Mouse (Mus musculus): ENCODE data around the gene 1700034J05Rik. TPM values are rescaled to one million over a fixed set of nuclear protein-coding genes. Genes with fewer than 3 reads are reported as not detected.
A peak's percentile ranks its signal among the peaks of the same experiment; 100 is the strongest.

1700034J05Rik gene
- polyA plus RNA-seq, 1 experiment from 2014 or later, result 0.15 TPM

DNA sequence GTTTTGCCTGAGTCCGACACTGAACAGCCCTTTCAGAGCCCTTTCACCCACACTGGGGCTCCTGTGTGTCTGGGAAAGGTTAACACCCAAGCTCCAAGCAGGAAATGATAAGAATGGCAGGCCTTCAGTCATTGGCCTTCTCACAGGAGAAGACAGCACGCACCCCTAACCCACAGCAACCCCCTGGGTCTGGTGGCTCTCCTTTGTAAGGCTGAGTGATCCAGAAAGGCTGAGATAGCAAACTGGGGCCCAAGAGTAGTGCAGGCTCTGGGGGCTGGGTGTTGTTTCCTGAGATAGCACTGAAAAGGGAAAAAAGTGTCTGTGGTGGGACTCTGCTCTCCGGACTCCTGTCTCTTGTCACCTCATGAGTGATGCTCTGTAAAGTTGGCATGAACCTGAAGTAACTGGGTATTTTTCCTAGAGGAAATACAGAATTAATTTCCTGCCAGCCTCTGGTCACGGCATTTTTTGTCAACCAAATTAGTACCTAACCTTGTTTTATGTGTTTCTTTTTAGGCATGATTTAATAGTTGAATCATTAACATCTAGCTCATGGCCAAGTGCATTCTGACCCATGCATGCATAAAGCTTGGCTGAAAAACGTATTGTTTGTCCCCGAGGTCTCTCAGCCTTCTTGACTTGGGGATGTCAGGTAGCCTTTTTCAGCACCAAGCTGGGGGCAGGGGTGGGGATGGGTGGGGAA, 7.7 kb downstream of the 1700034J05Rik start:
- Histone ChIP-seq H3K9me3 (ENCODE audit: control insufficient read depth, low read length) (no peaks in the 10 kb centered on the region), H3K4me3 (ENCODE audit: low read depth, low read length) (no peak overlapping the region), H3K4me2 (ENCODE audit: low read depth) (no peak overlapping the region), H3K27ac (ENCODE audit: low read depth, low read length) (no peak overlapping the region), H3K4me1 (ENCODE audit: control insufficient read depth, insufficient read depth, low read length) (no peaks in the 10 kb centered on the region), H3K9ac (ENCODE audit: low read length) (no peak overlapping the region), H3K36me3 (ENCODE audit: control insufficient read depth, insufficient read depth, low read length) (no peaks in the 10 kb centered on the region), H3K27me3 (ENCODE audit: control insufficient read depth, insufficient read depth, low read length) (no peaks in the 10 kb centered on the region)
- WGBS, result 74% methylated on average over 6 of the region's 6 CpGs
- DNase-seq (ENCODE audit: low spot score) (no peak), ATAC-seq (ENCODE audit: insufficient read depth, low FRiP score, low TSS enrichment) (no peak)

DNA sequence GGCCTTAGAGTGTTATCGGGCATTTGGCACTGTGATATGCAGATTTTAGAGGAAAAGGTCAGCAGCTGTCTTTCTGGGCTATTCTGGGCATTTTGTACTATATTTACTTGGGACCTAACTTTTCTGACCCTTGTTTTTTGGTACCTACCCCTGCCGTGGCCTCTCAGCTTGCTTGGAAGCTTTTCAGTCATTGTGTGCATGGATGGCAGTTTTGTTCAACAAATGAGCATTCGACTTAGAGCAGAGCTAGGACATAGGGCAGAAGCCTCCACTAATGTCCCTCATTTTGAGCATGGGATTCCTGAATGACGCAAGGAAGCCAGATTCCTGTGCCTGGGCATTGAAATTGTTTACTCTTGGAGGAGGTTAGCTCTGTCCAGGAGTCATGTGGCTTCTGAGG, 9.4 kb downstream of the 1700034J05Rik start:
- H3K9ac ChIP-seq (ENCODE audit: low read length), result no peak overlapping the region
- H3K4me2 ChIP-seq (ENCODE audit: low read depth), result no peak overlapping the region
- H3K9me3 ChIP-seq (ENCODE audit: control insufficient read depth, low read length), result no peaks in the 10 kb centered on the region
- H3K36me3 ChIP-seq (ENCODE audit: control insufficient read depth, insufficient read depth, low read length), result no peaks in the 10 kb centered on the region
- H3K27ac ChIP-seq (ENCODE audit: low read depth, low read length), result no peak overlapping the region
- 74% methylated on average over 4 of the region's 4 CpGs for WGBS
- ATAC-seq (ENCODE audit: insufficient read depth, low FRiP score, low TSS enrichment) (no peak), DNase-seq (ENCODE audit: low spot score) (no peak)
- H3K4me3 ChIP-seq (ENCODE audit: low read depth, low read length), result no peak overlapping the region
- H3K4me1 ChIP-seq (ENCODE audit: control insufficient read depth, insufficient read depth, low read length), result no peaks in the 10 kb centered on the region
- no peaks in the 10 kb centered on the region for H3K27me3 ChIP-seq (ENCODE audit: control insufficient read depth, insufficient read depth, low read length)

DNA sequence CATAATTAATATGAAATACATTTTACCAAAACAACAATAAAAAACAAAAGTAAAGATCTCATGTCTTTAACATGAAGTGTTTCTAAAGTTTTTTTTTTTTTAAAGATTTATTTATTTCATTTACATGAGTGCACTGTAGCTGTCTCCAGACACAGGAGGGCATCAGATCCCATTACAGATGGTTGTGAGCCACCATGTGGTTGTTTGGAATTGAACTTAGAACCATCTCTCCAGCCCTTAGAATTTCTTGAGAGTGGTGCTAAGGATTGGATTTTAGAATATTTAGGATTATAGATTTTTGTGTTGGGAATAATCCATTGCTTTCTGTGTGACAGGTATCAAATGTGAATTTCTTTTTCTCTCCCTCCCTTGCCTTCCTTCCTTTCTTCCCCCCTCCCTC, 10.2 kb downstream of the 1700034J05Rik start:
- H3K4me3 ChIP-seq (ENCODE audit: low read depth, low read length), result no peak overlapping the region
- no peak for DNase-seq (ENCODE audit: low spot score)
- H3K27me3 ChIP-seq (ENCODE audit: control insufficient read depth, insufficient read depth, low read length), result no peaks in the 10 kb centered on the region
- H3K4me2 ChIP-seq (ENCODE audit: low read depth), result no peak overlapping the region
- H3K27ac ChIP-seq (ENCODE audit: low read depth, low read length), result no peak overlapping the region
- H3K9ac ChIP-seq (ENCODE audit: low read length), result no peak overlapping the region
- H3K4me1 ChIP-seq (ENCODE audit: control insufficient read depth, insufficient read depth, low read length), result no peaks in the 10 kb centered on the region
- no peaks in the 10 kb centered on the region for H3K36me3 ChIP-seq (ENCODE audit: control insufficient read depth, insufficient read depth, low read length)
- ATAC-seq (ENCODE audit: insufficient read depth, low FRiP score, low TSS enrichment), result no peak
- H3K9me3 ChIP-seq (ENCODE audit: control insufficient read depth, low read length), result no peaks in the 10 kb centered on the region

DNA sequence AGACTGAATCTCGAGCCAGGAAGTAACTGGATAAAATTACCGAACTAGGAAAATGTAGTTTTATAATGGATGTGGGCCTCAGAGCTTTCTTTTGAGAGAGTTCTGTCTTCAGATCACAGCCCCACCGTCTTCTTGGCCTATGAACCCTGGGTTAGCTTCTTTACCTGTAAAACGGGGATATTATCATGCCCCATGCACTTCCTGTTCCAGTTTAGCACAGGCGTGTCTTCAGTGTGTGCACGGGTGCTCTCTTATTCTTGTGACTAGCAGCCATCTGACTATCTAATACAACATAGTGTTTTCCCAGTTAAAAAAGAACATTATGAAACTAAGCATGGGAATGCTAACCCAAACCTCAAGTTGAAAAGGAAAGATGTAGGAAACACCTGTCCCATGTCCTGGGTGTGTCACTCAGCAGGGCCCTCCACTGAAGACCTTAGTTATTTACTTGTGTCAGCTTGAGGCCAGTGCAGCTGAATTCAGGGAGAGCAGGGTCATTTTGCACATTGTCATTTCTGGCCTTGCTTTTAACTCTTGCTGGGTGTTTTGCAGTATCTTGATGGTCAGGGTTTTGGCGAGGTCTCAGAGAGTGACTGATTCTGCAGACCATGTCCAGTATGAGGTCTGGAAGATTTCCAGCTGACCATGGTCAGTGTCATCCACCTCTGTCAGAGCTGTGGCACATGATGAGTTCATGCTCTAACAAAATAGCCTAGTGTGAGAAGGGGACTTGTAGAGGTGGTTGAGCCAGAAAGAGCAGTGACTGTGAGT, 12.5 kb downstream of the 1700034J05Rik start:
- H3K27ac ChIP-seq (ENCODE audit: low read depth, low read length), result no peak overlapping the region
- no peaks in the 10 kb centered on the region for H3K9me3 ChIP-seq (ENCODE audit: control insufficient read depth, low read length)
- H3K4me2 ChIP-seq (ENCODE audit: low read depth), result no peak overlapping the region
- H3K36me3 ChIP-seq (ENCODE audit: control insufficient read depth, insufficient read depth, low read length), result no peaks in the 10 kb centered on the region
- DNase-seq (ENCODE audit: low spot score), result no peak
- 86% methylated on average over 7 of the region's 7 CpGs for WGBS
- H3K4me1 ChIP-seq (ENCODE audit: control insufficient read depth, insufficient read depth, low read length), result no peaks in the 10 kb centered on the region
- no peak overlapping the region for H3K9ac ChIP-seq (ENCODE audit: low read length)
- no peak for ATAC-seq (ENCODE audit: insufficient read depth, low FRiP score, low TSS enrichment)
- no peaks in the 10 kb centered on the region for H3K27me3 ChIP-seq (ENCODE audit: control insufficient read depth, insufficient read depth, low read length)
- no peak overlapping the region for H3K4me3 ChIP-seq (ENCODE audit: low read depth, low read length)

DNA sequence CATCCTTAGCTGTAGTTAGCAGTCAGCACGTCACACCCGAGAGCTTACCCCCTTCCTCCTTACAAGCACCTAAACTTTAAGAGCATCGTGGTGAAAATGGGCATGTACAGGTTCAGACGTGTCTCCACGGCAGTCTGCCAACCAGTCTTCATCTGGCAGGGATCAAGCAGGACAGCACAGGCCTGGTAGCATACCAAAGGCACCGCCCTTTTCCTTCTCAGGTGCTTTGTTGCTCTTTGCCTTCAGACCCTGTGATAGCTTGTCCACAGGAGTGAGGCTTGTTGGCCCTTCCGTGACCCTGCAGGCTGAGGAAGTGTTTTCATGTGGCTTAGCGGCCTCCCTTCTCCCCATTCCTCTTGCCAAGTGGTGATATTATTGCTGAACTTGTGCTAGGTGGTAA, 15.2 kb downstream of the 1700034J05Rik start:
- WGBS, result 89% methylated on average over 8 of the region's 8 CpGs
- Histone ChIP-seq H3K9ac (ENCODE audit: low read length) (no peak overlapping the region), H3K4me2 (ENCODE audit: low read depth) (no peak overlapping the region), H3K27me3 (ENCODE audit: control insufficient read depth, insufficient read depth, low read length) (no peaks in the 10 kb centered on the region), H3K4me3 (ENCODE audit: low read depth, low read length) (no peak overlapping the region), H3K36me3 (ENCODE audit: control insufficient read depth, insufficient read depth, low read length) (no peaks in the 10 kb centered on the region), H3K4me1 (ENCODE audit: control insufficient read depth, insufficient read depth, low read length) (no peaks in the 10 kb centered on the region), H3K27ac (ENCODE audit: low read depth, low read length) (no peak overlapping the region), H3K9me3 (ENCODE audit: control insufficient read depth, low read length) (no peaks in the 10 kb centered on the region)
- no peak for DNase-seq (ENCODE audit: low spot score)
- ATAC-seq (ENCODE audit: insufficient read depth, low FRiP score, low TSS enrichment), result no peak

DNA sequence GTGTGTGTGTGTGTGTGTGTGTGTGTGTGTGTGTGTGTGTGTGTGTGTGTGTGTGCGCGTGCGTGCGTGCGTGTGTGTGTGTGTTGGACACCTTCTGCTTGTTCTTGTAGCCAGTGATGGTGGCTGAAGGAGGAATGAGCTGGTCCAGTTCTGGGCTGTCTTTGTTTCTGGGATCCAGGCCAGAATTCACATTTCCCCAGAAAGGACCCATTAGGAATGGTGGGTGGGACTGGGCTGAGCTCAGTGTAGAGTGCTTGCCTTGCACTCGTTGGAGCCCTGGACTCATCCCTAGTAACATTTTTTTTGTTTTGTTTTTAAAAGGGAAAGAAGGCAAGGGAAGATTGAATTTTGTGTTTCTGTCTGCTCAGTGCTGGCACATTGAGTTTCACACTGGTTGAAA, 18.3 kb downstream of the 1700034J05Rik start:
- Histone ChIP-seq H3K4me1 (ENCODE audit: control insufficient read depth, insufficient read depth, low read length) (no peaks in the 10 kb centered on the region), H3K4me2 (ENCODE audit: low read depth) (no peak overlapping the region), H3K36me3 (ENCODE audit: control insufficient read depth, insufficient read depth, low read length) (no peaks in the 10 kb centered on the region), H3K4me3 (ENCODE audit: low read depth, low read length) (no peak overlapping the region), H3K9me3 (ENCODE audit: control insufficient read depth, low read length) (no peaks in the 10 kb centered on the region), H3K27me3 (ENCODE audit: control insufficient read depth, insufficient read depth, low read length) (no peaks in the 10 kb centered on the region), H3K27ac (ENCODE audit: low read depth, low read length) (no peak overlapping the region), H3K9ac (ENCODE audit: low read length) (no peak overlapping the region)
- 78% methylated on average over 5 of the region's 6 CpGs for WGBS
- ATAC-seq (ENCODE audit: insufficient read depth, low FRiP score, low TSS enrichment), result no peak
- no peak for DNase-seq (ENCODE audit: low spot score)

DNA sequence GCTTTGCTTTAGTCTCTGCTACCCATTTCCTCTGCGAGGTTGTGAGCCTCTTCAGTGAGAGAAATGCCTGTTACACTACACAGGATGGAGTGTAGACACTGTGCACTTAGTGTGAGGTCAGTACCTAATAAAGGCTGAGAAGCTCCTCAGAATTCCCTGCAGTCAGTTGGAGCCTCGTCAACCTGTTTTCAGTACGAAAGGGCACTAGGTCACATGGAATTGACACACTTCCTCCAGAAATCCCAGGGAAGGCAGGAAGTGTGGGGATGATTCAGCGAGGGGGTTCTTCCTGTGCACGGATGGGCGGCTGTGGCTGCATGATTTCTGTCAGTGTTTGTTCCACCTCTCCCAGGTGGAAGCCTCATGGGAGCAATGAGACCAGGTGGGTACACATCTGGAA, 21.1 kb downstream of the 1700034J05Rik start:
- Histone ChIP-seq H3K27me3 (ENCODE audit: control insufficient read depth, insufficient read depth, low read length) (no peaks in the 10 kb centered on the region), H3K4me2 (ENCODE audit: low read depth) (no peak overlapping the region), H3K27ac (ENCODE audit: low read depth, low read length) (no peak overlapping the region), H3K9ac (ENCODE audit: low read length) (no peak overlapping the region), H3K9me3 (ENCODE audit: control insufficient read depth, low read length) (no peaks in the 10 kb centered on the region), H3K36me3 (ENCODE audit: control insufficient read depth, insufficient read depth, low read length) (no peaks in the 10 kb centered on the region), H3K4me3 (ENCODE audit: low read depth, low read length) (no peak overlapping the region), H3K4me1 (ENCODE audit: control insufficient read depth, insufficient read depth, low read length) (no peaks in the 10 kb centered on the region)
- DNase-seq (ENCODE audit: low spot score) (no peak), ATAC-seq (ENCODE audit: insufficient read depth, low FRiP score, low TSS enrichment) (no peak)
- WGBS, result 66% methylated on average over 6 of the region's 6 CpGs

DNA sequence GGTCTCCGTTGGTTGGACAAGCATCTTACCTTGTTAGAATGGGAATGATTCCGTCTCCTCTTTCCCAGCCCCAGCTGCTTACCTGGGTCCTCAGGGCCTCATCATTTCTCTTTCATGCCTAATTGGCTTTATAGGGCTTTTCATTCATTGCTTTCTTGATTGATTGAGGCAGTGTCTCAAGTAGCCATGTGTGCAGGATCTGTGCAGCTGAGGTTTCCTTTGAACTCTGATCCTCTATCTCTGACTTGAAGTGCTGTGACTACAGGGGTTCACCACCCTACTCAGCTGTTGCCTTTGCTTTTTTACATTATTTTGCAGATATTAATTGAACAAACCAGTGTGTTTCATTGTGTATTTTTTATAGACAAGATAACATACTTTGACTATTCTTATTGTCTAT, 25.2 kb downstream of the 1700034J05Rik start:
- Histone ChIP-seq H3K9ac (ENCODE audit: low read length) (no peak overlapping the region), H3K4me1 (ENCODE audit: control insufficient read depth, insufficient read depth, low read length) (no peaks in the 10 kb centered on the region), H3K27me3 (ENCODE audit: control insufficient read depth, insufficient read depth, low read length) (no peaks in the 10 kb centered on the region), H3K36me3 (ENCODE audit: control insufficient read depth, insufficient read depth, low read length) (no peaks in the 10 kb centered on the region), H3K4me3 (ENCODE audit: low read depth, low read length) (no peak overlapping the region), H3K4me2 (ENCODE audit: low read depth) (no peak overlapping the region), H3K9me3 (ENCODE audit: control insufficient read depth, low read length) (no peaks in the 10 kb centered on the region), H3K27ac (ENCODE audit: low read depth, low read length) (no peak overlapping the region)
- DNase-seq (ENCODE audit: low spot score) (no peak), ATAC-seq (ENCODE audit: insufficient read depth, low FRiP score, low TSS enrichment) (peak; percentile 61; the same call in 1 of the 2 replicates)
- 33% methylated on average over 2 of the region's 2 CpGs for WGBS

DNA sequence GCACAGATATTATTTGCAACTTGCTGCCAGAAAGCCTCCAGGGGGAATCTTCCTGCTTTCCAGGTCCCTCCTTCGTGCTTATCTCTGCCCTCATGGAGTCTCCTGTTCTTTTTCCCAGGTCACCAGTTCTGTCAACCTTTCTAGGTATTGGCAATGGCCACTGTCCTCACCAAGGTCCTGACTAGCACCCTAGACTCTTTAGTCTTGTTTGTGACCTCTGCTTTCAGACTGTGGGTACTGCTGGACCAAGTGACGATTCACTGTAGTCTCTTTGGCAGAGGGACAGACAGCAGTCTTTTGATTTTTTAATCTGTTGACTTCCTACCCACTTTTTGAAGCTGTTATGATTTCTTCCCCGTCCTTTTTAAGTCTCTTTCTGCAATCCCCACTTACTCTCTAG, 26.1 kb downstream of the 1700034J05Rik start:
- Histone ChIP-seq H3K27ac (ENCODE audit: low read depth, low read length) (no peak overlapping the region), H3K4me1 (ENCODE audit: control insufficient read depth, insufficient read depth, low read length) (no peaks in the 10 kb centered on the region), H3K27me3 (ENCODE audit: control insufficient read depth, insufficient read depth, low read length) (no peaks in the 10 kb centered on the region), H3K4me3 (ENCODE audit: low read depth, low read length) (no peak overlapping the region), H3K9ac (ENCODE audit: low read length) (no peak overlapping the region), H3K9me3 (ENCODE audit: control insufficient read depth, low read length) (no peaks in the 10 kb centered on the region), H3K36me3 (ENCODE audit: control insufficient read depth, insufficient read depth, low read length) (no peaks in the 10 kb centered on the region), H3K4me2 (ENCODE audit: low read depth) (no peak overlapping the region)
- WGBS, result 57% methylated on average over 3 of the region's 3 CpGs
- ATAC-seq (ENCODE audit: insufficient read depth, low FRiP score, low TSS enrichment) (no peak), DNase-seq (ENCODE audit: low spot score) (no peak)

Data from neural tube, embryonic 11.5 days (tissue).